Mouse (Mus musculus): ENCODE data around the gene Olfr576.

DNA sequence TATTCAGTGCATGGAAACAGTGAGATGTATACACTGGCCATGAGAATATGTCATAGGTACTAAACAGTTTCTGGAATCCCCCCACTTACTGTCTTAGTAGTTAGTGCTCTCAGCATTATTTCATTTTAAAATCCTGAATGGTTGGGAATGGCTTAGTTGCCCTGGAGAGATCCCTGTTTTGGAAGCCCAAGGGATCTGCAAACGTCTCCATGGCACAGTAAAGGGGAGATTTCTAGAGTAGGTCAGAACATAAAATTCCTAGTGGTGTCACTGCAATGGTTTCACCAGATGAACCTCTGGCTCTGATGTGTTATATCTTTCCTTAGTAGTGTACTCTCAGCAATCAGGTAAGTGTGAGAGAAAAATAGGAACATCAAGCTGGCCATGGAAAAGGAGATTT lies 38.4 kb upstream of the Olfr576 start, which contains the start of gene Olfr572:
- no peak for TF ChIP-seq CTCF (IDR thresholded peaks at IDR 0.05; ENCODE audit: extremely low read depth, insufficient read length, insufficient replicate concordance, low read depth, low read length)
- TF ChIP-seq POLR2A (IDR thresholded peaks at IDR 0.05; ENCODE audit: low read depth, low read length): no peak
